ENCODE assay signal across 14 mouse cellular contexts in the genomic region with DNA sequence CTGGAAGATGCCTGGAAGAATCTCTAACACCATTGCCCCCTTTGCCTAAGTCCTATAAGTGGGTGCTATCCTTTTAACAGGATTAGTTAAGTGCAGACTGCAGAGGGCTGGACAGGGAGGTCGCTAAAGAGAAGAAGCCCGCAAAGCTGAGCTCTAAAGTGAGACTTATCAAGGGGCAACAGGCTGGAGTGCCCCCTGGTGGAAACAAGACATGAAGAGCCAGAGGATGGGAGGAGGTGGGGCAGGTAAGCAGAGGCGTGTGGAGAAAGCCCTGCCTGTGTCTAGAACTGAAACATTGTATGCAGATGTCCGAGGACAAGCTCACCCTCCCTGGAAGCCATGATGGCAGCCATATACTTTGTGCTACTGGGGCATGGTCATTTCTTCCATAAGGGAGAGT. TPM values are rescaled to one million over a fixed set of nuclear protein-coding genes. Genes with fewer than 3 reads are reported as not detected.
DNase-seq lines count a peak whose midpoint lies in the region; TF ChIP-seq lines count a peak whose summit lies in the region.
"Had no signal": no experiment of that assay in that cellular context is flagged by ENCODE, and none has a peak within 500 bp of the region (broad histone marks: within the 10 kb centered on the region; RNA-seq: fewer than 3 reads in every experiment).

No protein-coding gene starts in this region.

- no peaks in the 10 kb centered on the region for H3K4me1 ChIP-seq in cerebellum, adult 2 months (ENCODE audit: control insufficient read depth, insufficient read depth, low read length)
- no peaks in the 10 kb centered on the region for H3K4me1 ChIP-seq in MEL (ENCODE audit: control insufficient read depth in 1 of 2, insufficient read depth in 2 of 2, low read length in 2 of 2)
- H3K4me1 ChIP-seq in testis, adult 2 months (ENCODE audit: control insufficient read depth, insufficient read depth, low read length): peaks cover 4% of the 10 kb centered on the region
- H3K4me1 ChIP-seq: embryonic facial prominence, embryonic 12.5 days had no signal

- H3K79me2 ChIP-seq in MEL (ENCODE audit: control insufficient read depth, insufficient read depth, low read length, poor library complexity): no peaks in the 10 kb centered on the region

- no peaks in the 10 kb centered on the region for H3K36me3 ChIP-seq in MEL (ENCODE audit: control insufficient read depth in 1 of 2, insufficient read depth in 2 of 2, low read length in 2 of 2)
- H3K36me3 ChIP-seq in testis, adult 2 months (ENCODE audit: control insufficient read depth, insufficient read depth, low read length): no peaks in the 10 kb centered on the region
- H3K36me3 ChIP-seq: embryonic facial prominence, embryonic 12.5 days; forebrain, embryonic 15.5 days; G1E; hindbrain, embryonic 10.5 days had no signal

- TF ChIP-seq POLR2A in cerebellum, adult 2 months (IDR thresholded peaks at IDR 0.05; ENCODE audit: borderline replicate concordance, insufficient read depth, low read length): no peak
- TF ChIP-seq POLR2A in MEL (IDR thresholded peaks at IDR 0.05; ENCODE audit: control insufficient read depth in 1 of 2, insufficient read depth in 1 of 2, low read depth in 1 of 2, low read length in 2 of 2, poor library complexity in 1 of 2): no peak
- no peak for TF ChIP-seq POLR2A in testis, adult 2 months (IDR thresholded peaks at IDR 0.05; ENCODE audit: control insufficient read depth, low read depth, low read length)

- TF ChIP-seq EP300 in MEL (IDR thresholded peaks at IDR 0.05; ENCODE audit: low read depth in 1 of 2, low read length in 2 of 2): no peak

- DNase-seq in cerebellum, adult 9-10 months: peak; percentile 18
- DNase-seq in cerebellum, adult 2 months: no peak
- peak; percentile 21 for DNase-seq in lung, postnatal 36 days
- DNase-seq in lung, postnatal 25 days (ENCODE audit: low spot score): no peak
- no peak for DNase-seq in MEL (ENCODE audit: low read depth, low spot score)
- no peak for DNase-seq in ovary, postnatal 14 days (ENCODE audit: low spot score)
- no peak for DNase-seq in frontal cortex, adult 2 months (ENCODE audit: extremely low spot score in 1 of 2, low spot score in 1 of 2)

- no peak overlapping the region for H3K4me3 ChIP-seq in cerebellum, adult 2 months (replicated peaks; ENCODE audit: insufficient read depth, low read depth, low read length)
- H3K4me3 ChIP-seq in MEL (ENCODE audit: control insufficient read depth in 1 of 2, insufficient read depth in 1 of 2, low read depth in 2 of 2, low read length in 2 of 2): no peak overlapping the region
- no peak overlapping the region for H3K4me3 ChIP-seq in testis, adult 2 months (ENCODE audit: control insufficient read depth, low read depth, low read length)
- H3K4me3 ChIP-seq: embryonic facial prominence, embryonic 12.5 days; forebrain, embryonic 15.5 days had no signal

- H3K9ac ChIP-seq in MEL (ENCODE audit: control insufficient read depth, low read depth, low read length, poor library complexity, severe bottlenecking): no peak overlapping the region
- H3K9ac ChIP-seq: embryonic facial prominence, embryonic 12.5 days; forebrain, embryonic 15.5 days; lung, embryonic 14.5 days had no signal

- TF ChIP-seq CTCF in cerebellum, adult 2 months (IDR thresholded peaks at IDR 0.05; ENCODE audit: borderline replicate concordance, insufficient read depth, low read depth, low read length): no peak
- TF ChIP-seq CTCF in MEL (IDR thresholded peaks at IDR 0.05 in 2 of 3, conservative IDR thresholded peaks at IDR 0.05 in 1 of 3; ENCODE audit: control insufficient read depth in 1 of 3, insufficient read depth in 1 of 3, low read depth in 2 of 3, low read length in 3 of 3, poor library complexity in 1 of 3, severe bottlenecking in 1 of 3): peak in 2 of 3 experiments; percentile 2; a peak in 1 of 6 replicates
- TF ChIP-seq CTCF in testis, adult 2 months (IDR thresholded peaks at IDR 0.05; ENCODE audit: control insufficient read depth, insufficient read depth, insufficient replicate concordance, low read depth, low read length): peak; percentile 18; the same call in 1 of the 2 replicates

- TF ChIP-seq RAD21 in MEL (IDR thresholded peaks at IDR 0.05; ENCODE audit: low read depth, low read length): no peak

- H3K9me3 ChIP-seq in MEL (replicated peaks; ENCODE audit: insufficient read depth, low read length): no peaks in the 10 kb centered on the region
- H3K9me3 ChIP-seq: embryonic facial prominence, embryonic 12.5 days; forebrain, embryonic 15.5 days; G1E; hindbrain, embryonic 10.5 days; megakaryocyte, embryonic 14.5 days had no signal

- 80% methylated on average over 4 of the region's 4 CpGs for WGBS in cerebellum, adult 2 months

- no peak overlapping the region for H3K27ac ChIP-seq in cerebellum, adult 2 months (ENCODE audit: insufficient read depth, low read length)
- H3K27ac ChIP-seq in MEL (ENCODE audit: control insufficient read depth, low read depth, low read length): no peak overlapping the region
- H3K27ac ChIP-seq in testis, adult 2 months (ENCODE audit: control insufficient read depth, insufficient read depth, low read depth, low read length): no peak overlapping the region
- H3K27ac ChIP-seq: embryonic facial prominence, embryonic 12.5 days; forebrain, embryonic 15.5 days; hindbrain, embryonic 10.5 days had no signal

- H3K27me3 ChIP-seq in cerebellum, adult 2 months (ENCODE audit: control insufficient read depth, insufficient read depth, low read length): no peaks in the 10 kb centered on the region
- H3K27me3 ChIP-seq in MEL (ENCODE audit: control insufficient read depth in 1 of 2, insufficient read depth in 2 of 2, low read length in 2 of 2): no peaks in the 10 kb centered on the region
- H3K27me3 ChIP-seq in testis, adult 2 months (ENCODE audit: control insufficient read depth, insufficient read depth, low read length): no peaks in the 10 kb centered on the region
- H3K27me3 ChIP-seq: embryonic facial prominence, embryonic 12.5 days; forebrain, embryonic 15.5 days had no signal

TF ChIP-seq in MEL, 35 proteins besides CTCF, POLR2A, EP300 and RAD21:
- TF ChIP-seq GATA1 (IDR thresholded peaks at IDR 0.05; ENCODE audit: low read depth, low read length) (no peak), ETS1 (IDR thresholded peaks at IDR 0.05; ENCODE audit: low read depth, low read length) (no peak), ZKSCAN1 (IDR thresholded peaks at IDR 0.05; ENCODE audit: low read depth, low read length) (no peak), ZC3H11A (IDR thresholded peaks at IDR 0.05; ENCODE audit: low read depth, low read length) (no peak), JUND (IDR thresholded peaks at IDR 0.05; ENCODE audit: low read depth, low read length) (no peak), MXI1 (IDR thresholded peaks at IDR 0.05; ENCODE audit: low read depth, low read length) (no peak), E2F4 (IDR thresholded peaks at IDR 0.05; ENCODE audit: borderline replicate concordance, low read depth, low read length) (no peak), RCOR1 (IDR thresholded peaks at IDR 0.05; ENCODE audit: low read depth, low read length) (no peak), MEF2A (IDR thresholded peaks at IDR 0.05; ENCODE audit: extremely low read depth, insufficient replicate concordance, low read depth, low read length, poor library complexity, severe bottlenecking) (no peak), MAX (IDR thresholded peaks at IDR 0.05; ENCODE audit: low read length) (no peak), NELFE (IDR thresholded peaks at IDR 0.05; ENCODE audit: low read depth, low read length) (no peak), SMC3 (IDR thresholded peaks at IDR 0.05; ENCODE audit: low read depth, low read length) (no peak), CHD2 (IDR thresholded peaks at IDR 0.05; ENCODE audit: low read length) (no peak), CHD1 (IDR thresholded peaks at IDR 0.05; ENCODE audit: low read depth, low read length) (no peak), USF1 (IDR thresholded peaks at IDR 0.05; ENCODE audit: low read depth, low read length) (no peak), POLR2AphosphoS5 (IDR thresholded peaks at IDR 0.05; ENCODE audit: borderline replicate concordance, low read depth, low read length) (no peak), ELF1 (IDR thresholded peaks at IDR 0.05; ENCODE audit: low read depth, low read length) (no peak), NRF1 (IDR thresholded peaks at IDR 0.05; ENCODE audit: insufficient read depth, low read depth, low read length, poor library complexity, severe bottlenecking) (no peak), ZMIZ1 (IDR thresholded peaks at IDR 0.05; ENCODE audit: low read depth, low read length) (no peak), TBP (IDR thresholded peaks at IDR 0.05; ENCODE audit: low read depth, low read length) (no peak)

RNA-seq across cellular contexts. Expression of gene Pomgnt2, which starts 16.7 kb away (rescaled TPM):
- 41.0 and 43.5 TPM in 2 replicates for polyA plus RNA-seq in cerebellum, adult 2 months (2012; rRNA removed)
- not detected in 2 replicates for total RNA-seq in MEL (2012; rRNA removed)
- polyA plus RNA-seq in MEL (2012; ENCODE audit: insufficient read depth in 1 of 2, insufficient read length in 2 of 2, low read depth in 1 of 2, low replicate concordance in 2 of 2, missing spikeins in 1 of 2): not detected
- polyA plus RNA-seq in testis, adult 2 months (2012; rRNA removed): 6.2 and 8.7 TPM in 2 replicates
- polyA plus RNA-seq in frontal cortex, adult 2 months (2012; rRNA removed): 27.7 and 32.3 TPM in 2 replicates
- polyA plus RNA-seq: G1E had no signal

Comparison
In these comparisons a context has a peak if more than half of its experiments do, and no peak if none do; other contexts are left out.
1. DNase-seq: peak in cerebellum, adult 9-10 months (single experiment) and lung, postnatal 36 days (single experiment); none in cerebellum, adult 2 months (0 of 2), lung, postnatal 25 days (single experiment), MEL (single experiment), ovary, postnatal 14 days (single experiment) and frontal cortex, adult 2 months (0 of 2).